Mouse (Mus musculus) intestine, embryonic 14.5 days (tissue): ENCODE results near the gene Topaz1. TPM values are rescaled to one million over a fixed set of nuclear protein-coding genes. Genes with fewer than 3 reads are reported as not detected.

Source experiments
- ATAC-seq: fragments of 200-750 bp; cut with Nextera tagmentation; replicated peaks from 2 replicates; pipeline ENCODE4 v1.8.0; 2017; ENCODE audit warnings: low read depth, moderate number of reproducible peaks, moderate TSS enrichment, moderate library complexity; ENCODE audit not compliant: low FRiP score, low TSS enrichment
- DNase-seq: peaks from one replicate; pipeline ENCODE4 v3.0.0-alpha.2; 2018; ENCODE audit warnings: low spot score
- H3K27ac ChIP-seq: fragments of 300-500 bp; sonication (generic); 2 replicates; pipeline ENCODE4 v1.5.1; 2014; ENCODE audit warnings: low read depth, mild to moderate bottlenecking, control low read depth
- H3K27me3 ChIP-seq: fragments of 300-500 bp; sonication (generic); replicated peaks from 2 replicates; pipeline ENCODE4 v1.6.1; 2014; ENCODE audit warnings: low read length, control low read depth; ENCODE audit not compliant: control insufficient read depth, insufficient read depth
- H3K36me3 ChIP-seq: fragments of 300-500 bp; sonication (generic); 2 replicates; pipeline ENCODE4 v1.6.1; 2014; ENCODE audit warnings: low read length, control low read depth; ENCODE audit not compliant: control insufficient read depth, insufficient read depth
- H3K4me1 ChIP-seq: fragments of 300-500 bp; sonication (generic); replicated peaks from 2 replicates; pipeline ENCODE4 v1.6.1; 2014; ENCODE audit warnings: low read length, control low read depth, mixed read lengths; ENCODE audit not compliant: control insufficient read depth, insufficient read depth
- H3K4me2 ChIP-seq: fragments of 300-500 bp; sonication (generic); 2 replicates; pipeline ENCODE4 v1.6.1; 2014; ENCODE audit warnings: low read length
- H3K4me3 ChIP-seq: fragments of 300-500 bp; sonication (generic); 2 replicates; pipeline ENCODE4 v1.5.1; 2014; ENCODE audit warnings: low read depth, low read length, control low read depth, mixed read lengths
- H3K9ac ChIP-seq: fragments of 300-500 bp; sonication (generic); 2 replicates; pipeline ENCODE4 v1.6.1; 2014; ENCODE audit warnings: mild to moderate bottlenecking, low read length
- H3K9me3 ChIP-seq: fragments of 300-500 bp; sonication (generic); 2 replicates; pipeline ENCODE4 v1.6.1; 2016; ENCODE audit warnings: low read length, control low read depth; ENCODE audit not compliant: control insufficient read depth
- WGBS: fragments of 180-500 bp; shearing (Covaris S2); extraction: QIAGEN DNeasy Blood & Tissue Kit; methylation state at CpG from one replicate; pipeline ENCODE4 v1.1.7; 2014; 5-methylcytosine and 5-hydroxymethylcytosine counted together
- polyA plus RNA-seq: library from polyadenylated mRNA; unstranded; fragments of >200 nt; fragmentation: Nextera tagmentation; extraction: Ambion mirVana; gene quantifications from 2 replicates; pipeline ENCODE4 v1.2.1, GENCODE M21; 2014

Topaz1 gene
- polyA plus RNA-seq, 1 experiment from 2014 or later, result not detected

- no peaks in the 10 kb centered on the region for H3K27me3 ChIP-seq
- DNase-seq (no peak), ATAC-seq (no peak)
- no peaks in the 10 kb centered on the region for H3K4me1 ChIP-seq
- H3K4me2 ChIP-seq, result no peak overlapping the region
- WGBS, result 84% methylated on average over 1 of the region's 1 CpGs
- no peaks in the 10 kb centered on the region for H3K9me3 ChIP-seq
- H3K27ac ChIP-seq, result no peak overlapping the region
- no peak overlapping the region for H3K9ac ChIP-seq
- H3K36me3 ChIP-seq, result no peaks in the 10 kb centered on the region
- no peak overlapping the region for H3K4me3 ChIP-seq
These were observed 39.4 kb downstream of the Topaz1 start for GRCm38 (mm10) chr9:122786534-122786933.

GRCm38 (mm10) chr9:122805053-122805844 is 58.1 kb downstream of the Topaz1 start, which contains the start of gene Tcaim:
Tcaim (plus strand) TSS chr9:122805539.
- Histone ChIP-seq H3K4me1 (peaks cover 9% of the 10 kb centered on the region), H3K27ac (peak within 1 kb of the TSS; percentile 82), H3K9ac (peak within 1 kb of the TSS; percentile 69), H3K4me2 (peak within 1 kb of the TSS; percentile 89), H3K4me3 (peak within 1 kb of the TSS; percentile 73), H3K9me3 (no peaks in the 10 kb centered on the region), H3K27me3 (no peaks in the 10 kb centered on the region), H3K36me3 (no peaks in the 10 kb centered on the region)
- DNase-seq (peak; percentile 95), ATAC-seq (peak; percentile 97)
- 7% methylated on average over 42 of the region's 42 CpGs for WGBS

GRCm38 (mm10) chr9:122805845-122806341 is 58.7 kb downstream of the Topaz1 start:
- 8% methylated on average over 10 of the region's 10 CpGs for WGBS

GRCm38 (mm10) chr9:122807186-122807585 is 60.0 kb downstream of the Topaz1 start:
- Histone ChIP-seq H3K4me1 (peaks cover 9% of the 10 kb centered on the region), H3K4me2 (no peak overlapping the region), H3K9ac (no peak overlapping the region), H3K4me3 (no peak overlapping the region), H3K9me3 (no peaks in the 10 kb centered on the region), H3K27me3 (no peaks in the 10 kb centered on the region), H3K36me3 (0 out of 2 replicates have a peak, but pooled peaks cover 8% of the 10 kb centered on the region), H3K27ac (no peak overlapping the region)
- WGBS, result 93% methylated on average over 2 of the region's 2 CpGs
- DNase-seq (no peak), ATAC-seq (no peak)

More at GRCm38 (mm10) chr9:122805845-122806341, 58.7 kb downstream of the Topaz1 start:
- Histone ChIP-seq H3K9me3 (no peaks in the 10 kb centered on the region), H3K27ac (peak overlapping the region; percentile 82), H3K4me2 (peak overlapping the region; percentile 89), H3K4me3 (peak overlapping the region; percentile 73), H3K9ac (peak overlapping the region; percentile 69), H3K36me3 (0 out of 2 replicates have a peak, but pooled peaks cover 4% of the 10 kb centered on the region), H3K27me3 (no peaks in the 10 kb centered on the region), H3K4me1 (peaks cover 9% of the 10 kb centered on the region)
- no peak for ATAC-seq
- DNase-seq, result no peak

GRCm38 (mm10) chr9:122810212-122810611 is 63.1 kb downstream of the Topaz1 start:
- DNase-seq (no peak), ATAC-seq (no peak)
- WGBS, result 89% methylated on average over 3 of the region's 3 CpGs

GRCm38 (mm10) chr9:122812386-122812785 is 65.2 kb downstream of the Topaz1 start:
- Histone ChIP-seq H3K4me3 (no peak overlapping the region), H3K36me3 (peaks cover 24% of the 10 kb centered on the region; the same call in 1 of the 2 replicates), H3K4me1 (no peaks in the 10 kb centered on the region), H3K27ac (no peak overlapping the region), H3K4me2 (no peak overlapping the region), H3K9ac (no peak overlapping the region), H3K27me3 (no peaks in the 10 kb centered on the region), H3K9me3 (no peaks in the 10 kb centered on the region)
- ATAC-seq (no peak), DNase-seq (no peak)
- WGBS, result 89% methylated on average over 5 of the region's 5 CpGs

More at GRCm38 (mm10) chr9:122810212-122810611, 63.1 kb downstream of the Topaz1 start:
- Histone ChIP-seq H3K4me1 (peaks cover 9% of the 10 kb centered on the region), H3K27ac (no peak overlapping the region), H3K4me2 (no peak overlapping the region), H3K27me3 (no peaks in the 10 kb centered on the region), H3K9me3 (no peaks in the 10 kb centered on the region), H3K4me3 (no peak overlapping the region), H3K36me3 (peaks cover 15% of the 10 kb centered on the region; the same call in 1 of the 2 replicates), H3K9ac (no peak overlapping the region)

- Histone ChIP-seq H3K27me3 (no peaks in the 10 kb centered on the region), H3K27ac (no peak overlapping the region), H3K9me3 (no peaks in the 10 kb centered on the region), H3K9ac (no peak overlapping the region), H3K36me3 (peaks cover 27% of the 10 kb centered on the region), H3K4me3 (no peak overlapping the region), H3K4me2 (no peak overlapping the region), H3K4me1 (no peaks in the 10 kb centered on the region)
- DNase-seq (no peak), ATAC-seq (no peak; the same call in 1 of the 2 replicates)
- WGBS, result 82% methylated on average over 2 of the region's 2 CpGs
These were observed 67.6 kb downstream of the Topaz1 start for GRCm38 (mm10) chr9:122814775-122815174.

GRCm38 (mm10) chr9:122815239-122815851 is 68.2 kb downstream of the Topaz1 start:
- Histone ChIP-seq H3K9ac (no peak overlapping the region), H3K4me2 (no peak overlapping the region), H3K27ac (no peak overlapping the region), H3K9me3 (no peaks in the 10 kb centered on the region), H3K27me3 (no peaks in the 10 kb centered on the region), H3K4me3 (no peak overlapping the region), H3K36me3 (peaks cover 32% of the 10 kb centered on the region), H3K4me1 (no peaks in the 10 kb centered on the region)
- 72% methylated on average over 4 of the region's 4 CpGs for WGBS
- ATAC-seq, result no peak; the same call in 1 of the 2 replicates
- no peak for DNase-seq
